Mouse (Mus musculus) heart, postnatal 0 days (tissue): ENCODE data around the gene Gm9833.

Source experiments
- CTCF ChIP-seq: IDR thresholded peaks from 2 replicates; pipeline ENCODE4 v1.5.1; 2016; ENCODE audit warnings: antibody characterized with exemption, control low read depth, low read depth
- EP300 ChIP-seq: IDR thresholded peaks from 2 replicates; pipeline ENCODE4 v1.6.1; 2016; ENCODE audit warnings: antibody characterized with exemption, low read depth

- TF ChIP-seq CTCF (no peak), EP300 (no peak)
Measured at GRCm38 (mm10) chr3:10078113-10078512, 9.8 kb upstream of the Gm9833 start.
